Mouse (Mus musculus) C2C12 (cell line): ENCODE results near the gene Spn. TPM values are rescaled to one million over a fixed set of nuclear protein-coding genes. Genes with fewer than 3 reads are reported as not detected.
A peak's percentile ranks its signal among the peaks of the same experiment; 100 is the strongest.

ENCODE experiments used
- H3K27me3 ChIP-seq: one replicate; pipeline ENCODE4 v1.6.1; 2011; ENCODE audit not compliant: control insufficient read depth, insufficient read depth, insufficient read length
- H3K36me3 ChIP-seq: one replicate; pipeline ENCODE4 v1.6.1; 2011; ENCODE audit not compliant: control insufficient read depth, insufficient read depth
- H3K4me3 ChIP-seq: one replicate; pipeline ENCODE4 v1.5.1; 2011; ENCODE audit warnings: mild to moderate bottlenecking, control low read depth; ENCODE audit not compliant: poor library complexity, insufficient read depth, severe bottlenecking
- H3K79me2 ChIP-seq: one replicate; pipeline ENCODE4 v1.6.1; 2011; ENCODE audit not compliant: control insufficient read depth, insufficient read depth
- H3K79me3 ChIP-seq: one replicate; pipeline ENCODE4 v1.6.1; 2011; ENCODE audit warnings: low read depth, control low read depth
- H3ac ChIP-seq: one replicate; pipeline ENCODE3; 2011; ENCODE audit warnings: low read depth; ENCODE audit not compliant: control insufficient read depth, insufficient read length
- CEBPB ChIP-seq: IDR thresholded peaks from one replicate; pipeline ENCODE4 v1.6.1; 2011; ENCODE audit warnings: low read depth, mild to moderate bottlenecking, control low read depth, moderate library complexity
- CTCF ChIP-seq: IDR thresholded peaks from one replicate; pipeline ENCODE4 v1.5.1; 2011; ENCODE audit not compliant: control insufficient read depth, insufficient read depth, insufficient read length
- FOSL1 ChIP-seq: IDR thresholded peaks from one replicate; pipeline ENCODE4 v1.8.0; 2011; ENCODE audit warnings: mild to moderate bottlenecking, low read length; ENCODE audit not compliant: poor library complexity, insufficient read depth, severe bottlenecking
- MAX ChIP-seq: IDR thresholded peaks from one replicate; pipeline ENCODE4 v1.6.1; 2011; ENCODE audit warnings: mild to moderate bottlenecking, control low read depth
- MYOD1 ChIP-seq: IDR thresholded peaks from one replicate; pipeline ENCODE4 v1.6.1; 2011; ENCODE audit warnings: low read depth; ENCODE audit not compliant: control insufficient read depth, insufficient read length
- MYOG ChIP-seq: IDR thresholded peaks from one replicate; pipeline ENCODE4 v1.6.1; 2011; ENCODE audit not compliant: control insufficient read depth, insufficient read length; ENCODE audit errors: extremely low read depth
- USF1 ChIP-seq: IDR thresholded peaks from one replicate; pipeline ENCODE4 v1.6.1; 2011; ENCODE audit warnings: low read depth, mild to moderate bottlenecking, control low read depth, moderate library complexity
- polyA plus RNA-seq: library from polyadenylated mRNA; unstranded; fragments of >200 nt; fragmentation: generic; extraction: Trizol; gene quantifications from one replicate; pipeline ENCODE4 v1.2.1, GENCODE M21; 2012; ENCODE audit warnings: missing spikeins

Gene Spn
- polyA plus RNA-seq, 1 experiment: 23.1 TPM

DNA sequence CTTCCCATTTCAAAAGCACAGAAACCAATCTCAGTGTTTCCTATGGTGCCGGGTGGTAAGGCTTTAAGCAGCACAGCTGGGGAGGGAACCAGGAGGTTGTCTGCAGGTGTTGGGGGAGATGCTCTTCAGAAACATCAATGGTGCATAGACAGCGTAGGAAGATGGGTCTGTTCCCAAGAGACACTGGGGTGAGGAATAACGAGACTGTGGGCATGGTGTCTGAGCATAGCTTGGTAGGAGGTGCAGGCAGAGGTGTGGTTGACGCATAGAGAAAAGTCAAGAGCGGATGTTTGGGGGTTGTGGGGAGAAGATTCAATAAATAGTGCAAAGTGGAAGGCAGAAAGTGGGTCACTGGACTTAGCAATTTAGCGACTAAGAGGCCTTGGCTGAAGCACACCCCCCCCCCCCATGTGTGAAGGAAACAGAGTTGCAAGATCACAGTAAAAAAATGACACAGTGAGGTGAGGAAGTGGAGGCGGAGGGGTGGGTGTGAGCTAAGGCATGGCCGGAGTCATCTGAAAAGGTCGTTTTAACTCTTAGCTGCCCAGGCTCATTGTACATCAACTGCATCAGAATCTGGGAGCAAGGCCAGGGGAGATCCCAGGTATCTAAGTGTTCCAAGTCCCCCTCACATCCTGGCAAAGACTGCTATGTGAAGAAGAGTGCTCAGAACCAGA is 24.6 kb downstream of the Spn start:
- peaks cover 8% of the 10 kb centered on the region for H3K27me3 ChIP-seq
- H3K79me3 ChIP-seq: no peaks in the 10 kb centered on the region
- no peak overlapping the region for H3K4me3 ChIP-seq
- no peaks in the 10 kb centered on the region for H3K36me3 ChIP-seq
- no peak overlapping the region for H3ac ChIP-seq
- TF ChIP-seq CTCF (no peak), FOSL1 (no peak), USF1 (no peak), CEBPB (no peak), MYOG (no peak), MYOD1 (no peak), MAX (no peak)
- H3K79me2 ChIP-seq: no peaks in the 10 kb centered on the region

DNA sequence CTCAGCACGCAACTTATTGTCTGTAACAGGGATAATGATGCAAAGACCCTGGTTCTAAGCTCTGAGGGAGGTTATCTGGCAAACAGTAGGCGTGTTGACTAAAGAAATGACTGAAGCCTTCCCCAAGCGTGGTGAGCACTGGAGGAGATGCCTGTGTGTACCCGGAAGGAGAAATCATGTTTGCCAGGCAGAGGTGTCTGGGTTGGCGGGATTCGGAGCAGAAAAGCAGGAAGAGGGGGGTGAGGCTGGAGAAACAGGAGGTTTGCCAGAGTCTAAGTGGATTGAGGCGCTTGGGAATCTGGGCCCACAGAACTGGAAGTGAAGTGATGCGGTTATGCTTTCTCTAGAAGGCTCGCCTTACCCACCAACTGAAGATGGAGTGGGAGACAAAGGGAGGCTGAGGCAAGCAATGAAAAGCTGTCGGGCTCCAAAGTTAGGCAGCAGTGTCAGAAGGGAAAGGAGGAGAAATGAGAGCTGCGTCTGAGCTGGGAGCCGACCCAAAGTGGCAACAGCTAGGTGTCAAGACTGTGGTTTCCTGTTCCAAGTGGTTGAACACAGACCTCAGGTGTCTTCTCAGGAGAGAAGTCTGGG is 25.3 kb downstream of the Spn start:
- Histone ChIP-seq H3K79me3 (no peaks in the 10 kb centered on the region), H3K4me3 (no peak overlapping the region), H3K79me2 (no peaks in the 10 kb centered on the region), H3K36me3 (no peaks in the 10 kb centered on the region), H3ac (no peak overlapping the region), H3K27me3 (peaks cover 8% of the 10 kb centered on the region)
- TF ChIP-seq MYOG (no peak), USF1 (no peak), CEBPB (no peak), FOSL1 (no peak), MYOD1 (no peak), CTCF (no peak), MAX (no peak)

DNA sequence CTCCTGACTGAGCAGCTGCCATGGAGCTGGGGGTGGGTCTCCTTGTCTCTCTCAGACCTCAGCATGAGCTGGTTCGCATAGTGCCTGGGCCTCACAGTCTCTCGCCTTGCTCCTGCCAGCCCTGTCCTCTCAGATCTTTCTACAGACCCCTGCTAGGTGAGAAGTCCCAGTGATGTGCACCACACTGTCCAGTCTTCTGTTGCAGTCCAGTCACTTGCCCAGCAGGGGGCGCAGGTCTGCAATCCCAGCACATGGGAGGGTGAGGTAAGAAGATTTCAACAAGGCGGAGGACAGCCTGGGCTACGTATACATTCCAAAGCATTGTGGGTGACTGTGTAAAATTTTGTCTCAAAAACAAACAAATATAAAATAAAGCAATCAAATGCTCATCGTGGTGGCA is 26.2 kb downstream of the Spn start:
- Histone ChIP-seq H3K79me3 (no peaks in the 10 kb centered on the region), H3K36me3 (no peaks in the 10 kb centered on the region), H3ac (no peak overlapping the region), H3K27me3 (peaks cover 8% of the 10 kb centered on the region), H3K79me2 (no peaks in the 10 kb centered on the region), H3K4me3 (no peak overlapping the region)
- TF ChIP-seq USF1: no peak
- peak; percentile 67 for TF ChIP-seq CTCF

DNA sequence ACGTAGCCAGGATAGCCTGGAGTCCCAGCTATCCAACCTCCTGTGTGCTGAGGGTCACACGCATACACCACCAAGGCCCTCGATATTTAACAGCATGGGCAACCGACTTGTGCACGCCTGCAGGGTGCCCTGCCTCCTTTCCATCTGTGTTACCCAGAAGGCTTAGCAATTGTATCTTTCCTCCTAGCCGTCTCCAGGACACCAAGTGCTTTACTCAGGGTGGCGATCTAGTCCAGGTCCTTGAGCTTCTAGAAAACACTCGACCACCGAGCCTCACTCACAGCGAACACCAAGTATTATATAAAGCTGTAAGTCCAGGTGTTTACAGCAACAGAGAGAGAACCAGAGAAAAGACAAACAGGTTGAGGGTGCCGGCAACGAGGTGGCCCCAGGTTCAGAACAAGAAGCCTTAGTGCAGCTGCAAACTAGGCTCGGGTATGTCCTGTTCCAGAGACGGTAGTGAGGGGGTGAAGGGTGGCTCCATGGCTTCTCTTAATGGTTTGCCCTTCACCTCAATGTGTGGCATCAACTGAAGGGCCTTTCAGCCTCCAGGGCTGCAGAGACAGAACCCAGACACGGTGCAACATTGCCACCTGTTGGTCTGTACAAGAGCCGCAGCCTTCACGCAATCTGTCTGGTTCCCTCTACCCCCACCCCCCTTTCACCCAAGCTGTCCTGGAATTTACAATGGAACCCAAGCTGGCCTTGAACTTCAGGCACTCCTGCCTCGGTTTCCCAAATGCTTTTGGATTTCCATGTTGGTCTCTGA is 27.2 kb downstream of the Spn start:
- H3K79me3 ChIP-seq: no peaks in the 10 kb centered on the region
- H3K27me3 ChIP-seq: peaks cover 8% of the 10 kb centered on the region
- H3K36me3 ChIP-seq: no peaks in the 10 kb centered on the region
- H3K79me2 ChIP-seq: no peaks in the 10 kb centered on the region
- TF ChIP-seq MYOD1: no peak
- TF ChIP-seq MYOG: no peak
- no peak for TF ChIP-seq MAX
- TF ChIP-seq CTCF: peak; percentile 93
- H3K4me3 ChIP-seq: no peak overlapping the region
- no peak overlapping the region for H3ac ChIP-seq

DNA sequence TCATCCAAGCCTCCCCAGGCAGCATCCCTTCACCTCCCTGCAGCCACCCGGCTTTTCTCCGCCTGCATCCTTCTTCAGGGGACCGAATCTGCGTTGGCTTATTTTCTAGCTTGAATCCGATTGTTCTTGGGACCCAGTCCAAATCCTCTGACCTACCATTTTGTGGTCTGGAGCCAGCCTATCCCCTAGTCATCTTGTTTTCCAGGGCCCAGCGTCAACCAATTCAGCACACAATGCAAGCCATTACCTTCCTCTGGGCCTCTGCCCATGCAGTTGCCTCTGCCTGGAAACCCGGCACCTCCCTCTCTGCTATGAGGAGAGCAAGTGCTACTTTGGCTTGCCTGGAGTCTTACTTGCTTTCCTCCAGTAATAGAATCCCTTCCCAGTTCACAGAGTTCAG is 32.1 kb downstream of the Spn start:
- Histone ChIP-seq H3K27me3 (peaks cover 8% of the 10 kb centered on the region), H3K79me3 (no peaks in the 10 kb centered on the region), H3K4me3 (no peak overlapping the region), H3K79me2 (no peaks in the 10 kb centered on the region), H3ac (no peak overlapping the region), H3K36me3 (no peaks in the 10 kb centered on the region)
- no peak for TF ChIP-seq MYOG
- TF ChIP-seq FOSL1: no peak
- TF ChIP-seq MYOD1: no peak
- no peak for TF ChIP-seq CEBPB
- TF ChIP-seq MAX: no peak
- TF ChIP-seq CTCF: no peak
- no peak for TF ChIP-seq USF1
